Mouse (Mus musculus) gastrocnemius, postnatal 14 days (tissue): Measurements from ENCODE around the gene Jam2. TPM values are rescaled to one million over a fixed set of nuclear protein-coding genes. Genes with fewer than 3 reads are reported as not detected.
A peak's percentile ranks its signal among the peaks of the same experiment; 100 is the strongest.

Experiments used
- DNase-seq: peaks from one replicate; pipeline ENCODE4 v3.0.0; 2021; ENCODE audit warnings: mixed read lengths
- intact Hi-C: fragments of 180-260 bp; cut with DNase I; formaldehyde crosslinking; loops from one replicate; pipeline ENCODE4 v1.15.1; 2025; ENCODE audit warnings: low total_unique reads
- long read RNA-seq, 2 experiments: library from polyadenylated mRNA; stranded (forward); transcript quantifications; one replicate each; pipeline ENCODE4 v2.0.0; 2021
- total RNA-seq, 2 experiments: library from RNA; stranded (reverse); gene quantifications; 2 replicates each; pipeline ENCODE4 v1.2.3; 2021

Jam2 gene
- total RNA-seq, result 10 to 100 TPM; 19.4 to 24.7 TPM
- long read RNA-seq, experiment 1, result 0 reads
- long read RNA-seq, experiment 2, partial matches to known transcripts, result 0 of 2 reads
- long read RNA-seq, experiment 2, other reads (novel, unspliced or antisense), result 1 of 2 reads

DNA sequence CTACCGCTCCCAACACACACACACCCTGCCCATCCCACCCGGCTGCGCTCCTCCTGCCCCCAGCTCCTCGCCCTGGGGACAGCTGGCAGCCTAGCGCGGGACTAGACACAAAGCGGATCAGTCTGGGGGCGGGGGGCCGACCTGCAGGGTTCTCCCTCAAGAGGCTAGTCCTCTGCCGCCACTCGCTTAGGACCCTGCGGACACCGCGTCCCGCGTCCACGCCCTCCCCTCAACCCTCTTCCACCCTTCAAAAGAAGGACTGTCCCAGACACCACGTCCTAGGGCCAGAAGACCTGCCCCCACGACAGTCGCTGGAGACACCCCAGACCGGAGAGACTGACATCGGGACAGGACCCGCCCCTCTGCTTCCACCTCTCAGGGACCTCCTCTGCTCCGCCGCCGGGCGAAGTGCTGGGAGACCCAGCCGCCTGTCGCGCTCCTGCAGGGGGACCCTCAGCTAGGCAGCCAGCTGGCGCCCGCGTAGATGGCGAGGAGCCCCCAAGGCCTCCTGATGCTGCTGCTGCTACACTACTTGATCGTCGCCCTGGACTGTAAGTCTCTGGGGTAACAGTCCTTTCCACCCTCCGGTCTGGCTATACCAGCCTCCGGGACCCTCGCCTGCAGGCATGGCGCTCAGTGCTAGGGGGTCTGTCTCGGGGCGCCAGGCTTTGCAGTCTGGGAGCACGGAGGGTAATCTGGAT, at the start of gene Jam2:
TSS of gene Jam2 (plus strand) at position 121 of the 701 bp plus-strand sequence.
- intact Hi-C loops, result loop anchor here (5.0 kb wide), 1 partner anchor 37 kb away; the partner anchor contains the start of gene Mrpl39
- DNase-seq, result peak; percentile 65

DNA sequence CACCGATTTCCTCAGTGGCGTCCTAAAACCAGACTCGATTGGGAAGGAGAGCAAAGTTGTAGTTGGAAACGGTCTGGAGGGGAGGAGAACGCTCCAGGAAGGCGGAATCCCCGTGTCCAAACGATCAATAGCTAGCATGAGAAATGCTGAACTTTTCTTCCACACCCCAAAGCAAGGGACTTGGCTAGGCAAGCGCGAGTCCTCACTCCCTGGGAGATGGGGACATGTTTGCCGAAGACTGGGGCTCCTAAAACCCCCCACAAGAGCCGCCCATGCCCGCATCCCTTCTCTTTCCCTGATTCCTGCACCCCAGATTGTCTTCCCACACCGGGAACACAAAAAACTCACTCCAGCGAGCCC, 39.1 kb upstream of the Jam2 start:
- no peak for DNase-seq
- intact Hi-C loops, result loop anchor here (5.0 kb wide), 2 partner anchors 38 to 83 kb away; partner anchors contain the start of gene Jam2

DNA sequence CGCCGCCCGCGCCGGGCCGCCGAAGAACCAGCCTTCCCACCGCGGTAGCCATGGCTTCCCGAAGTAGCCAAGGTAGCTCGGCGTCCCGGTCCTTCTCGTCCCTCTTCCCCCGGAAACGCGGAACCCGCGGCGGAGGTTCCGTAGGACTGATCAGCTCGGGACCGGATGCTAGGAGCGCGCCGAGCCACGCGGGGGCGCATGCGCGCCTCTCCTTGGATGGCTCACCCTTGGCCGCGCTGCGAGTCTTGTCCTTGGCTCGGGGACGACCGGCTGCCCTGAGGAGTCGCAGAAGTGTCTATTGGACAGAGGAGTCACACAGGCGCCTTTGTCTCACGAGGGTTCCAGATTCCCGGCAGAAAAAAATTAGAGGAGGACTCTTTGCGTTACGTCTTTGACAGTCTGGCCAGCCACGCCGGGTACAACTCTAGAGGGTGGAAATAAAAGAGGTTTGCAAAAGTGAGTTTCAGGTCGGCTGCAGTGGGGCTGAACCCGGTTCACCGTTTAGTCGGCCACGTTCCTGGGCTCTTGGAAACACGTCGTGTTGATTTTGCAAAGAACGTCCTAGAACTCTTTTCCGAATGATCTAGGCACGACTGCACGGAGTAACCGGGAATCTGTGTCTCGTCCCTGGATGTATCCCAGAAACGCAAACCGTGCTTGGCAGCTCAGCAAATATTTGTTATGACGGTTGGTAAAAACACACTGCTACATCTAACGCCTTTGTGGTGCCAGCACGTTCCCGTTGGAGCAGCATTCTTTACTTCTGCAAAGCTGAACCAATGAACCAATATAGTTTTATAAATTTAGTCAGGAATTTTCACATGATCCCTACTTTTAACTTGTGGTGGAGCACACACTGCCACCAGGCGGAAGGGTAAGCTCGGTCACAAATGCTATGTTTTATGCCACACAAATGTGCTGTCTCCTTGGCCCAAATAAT, 38.5 kb upstream of the Jam2 start, which contains the start of gene Mrpl39:
TSS of gene Mrpl39 (minus strand) at position 577 of the 940 bp plus-strand sequence.
- intact Hi-C loops, result loop anchor here (5.0 kb wide), 2 partner anchors 37 to 82 kb away; partner anchors contain the start of gene Jam2
- peak; percentile 96 for DNase-seq

DNA sequence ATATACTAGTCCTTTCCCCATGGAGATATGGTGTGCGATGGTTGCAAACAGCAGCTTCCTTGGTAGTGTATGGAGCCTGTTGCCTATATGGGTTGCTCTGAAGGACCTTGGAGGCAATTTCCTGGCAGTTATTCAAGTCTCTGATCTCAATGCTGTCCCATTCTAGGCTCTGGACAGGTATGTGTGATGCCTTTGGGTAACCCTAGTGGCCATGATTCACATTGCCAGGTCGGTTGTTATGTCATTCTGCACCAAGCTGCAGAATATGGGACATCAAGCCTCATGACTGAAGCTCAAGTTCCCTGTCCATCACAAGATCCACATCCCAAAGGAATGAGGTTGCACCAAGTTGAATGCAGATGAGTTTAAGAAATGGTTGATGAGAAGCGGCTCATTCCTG, 36.6 kb upstream of the Jam2 start:
- DNase-seq, result no peak
- intact Hi-C loops, result loop anchor here (5.0 kb wide), 2 partner anchors 35 to 80 kb away; partner anchors contain the start of gene Jam2

DNA sequence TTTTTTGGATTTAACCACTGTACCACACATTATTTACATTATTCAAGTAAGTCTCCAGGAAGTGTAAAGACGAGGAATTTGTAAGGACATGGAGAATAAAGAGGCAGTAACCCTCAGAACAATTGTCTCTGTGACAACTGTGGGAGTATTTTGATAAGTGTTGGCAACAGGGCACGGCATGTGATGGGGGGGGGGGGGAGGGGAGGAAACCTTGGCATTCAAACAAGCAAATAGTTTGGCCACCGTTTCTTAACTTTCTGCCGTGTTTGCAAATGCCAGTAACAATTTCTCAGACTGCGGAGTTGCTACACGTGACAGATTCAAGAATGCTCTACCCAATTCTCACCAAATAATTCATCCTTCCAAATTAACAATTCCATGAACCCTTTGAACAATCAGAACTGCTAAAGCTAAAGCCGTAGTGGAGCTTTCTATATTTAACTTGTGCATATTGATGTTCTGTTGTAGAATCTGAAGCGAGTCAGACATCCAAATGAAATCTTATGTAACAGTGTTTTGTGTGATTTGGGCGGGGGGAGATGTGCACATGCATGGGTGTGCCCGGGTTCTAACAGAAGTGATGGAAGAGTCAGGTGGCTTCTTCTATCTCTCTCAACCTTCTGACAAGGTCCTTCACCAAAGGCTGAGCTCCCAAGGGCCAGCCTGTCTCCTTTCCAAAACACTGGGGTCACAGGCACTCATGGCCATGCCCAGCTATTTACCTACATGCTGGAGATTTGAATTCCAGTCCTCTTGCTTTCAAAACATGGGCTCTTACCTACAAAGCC, 29.0 kb upstream of the Jam2 start:
- no peak for DNase-seq
- intact Hi-C loops, result no loop called here

DNA sequence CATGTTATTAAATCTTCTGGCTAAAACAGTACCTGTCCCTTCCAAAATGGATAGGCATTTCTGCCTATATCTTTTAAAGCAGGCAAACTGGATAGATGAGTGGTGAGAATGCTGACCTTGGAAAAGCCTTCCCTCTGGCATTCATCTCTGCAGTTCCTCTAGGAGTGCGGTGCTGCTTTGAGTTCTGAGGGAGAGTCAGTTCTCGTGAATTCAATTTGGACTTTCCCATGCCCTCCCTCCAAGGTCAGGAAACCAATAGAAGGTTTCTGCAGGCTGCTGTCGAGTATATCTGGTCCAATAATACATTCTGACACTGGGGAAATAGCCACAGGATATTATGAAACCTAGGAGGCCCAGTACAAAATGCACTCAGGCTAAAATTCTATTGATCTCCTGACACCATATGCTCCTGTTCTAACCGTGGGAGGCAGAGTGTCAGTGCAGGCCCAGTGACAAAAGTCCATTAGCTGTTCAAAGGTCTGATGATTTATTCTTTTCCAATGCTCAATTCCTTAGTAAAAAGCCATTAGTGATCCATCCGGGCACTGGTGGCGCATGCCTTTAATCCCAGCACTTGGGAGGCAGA, 28.1 kb upstream of the Jam2 start:
- no peak for DNase-seq
- intact Hi-C loops, result no loop called here

DNA sequence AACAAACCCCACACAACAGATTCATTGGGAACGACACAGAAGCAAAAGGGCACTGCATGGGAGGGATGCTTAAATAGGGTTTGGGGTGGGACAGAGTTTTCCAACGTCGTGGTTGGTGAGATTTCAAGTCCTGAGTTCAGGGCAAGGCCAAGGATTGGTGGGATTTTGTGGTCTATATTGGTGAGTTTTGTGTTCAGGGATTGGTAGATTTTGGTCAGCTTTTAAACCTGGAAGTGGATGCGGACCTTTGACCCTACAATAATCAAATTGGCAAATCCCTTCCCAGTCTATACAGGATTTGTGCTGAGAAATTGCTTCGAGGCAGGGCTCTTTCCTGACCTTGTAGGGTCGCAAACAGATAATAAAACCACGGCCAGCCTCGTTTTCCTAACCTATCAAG, 6.0 kb upstream of the Jam2 start:
- intact Hi-C loops, result no loop called here
- no peak for DNase-seq

DNA sequence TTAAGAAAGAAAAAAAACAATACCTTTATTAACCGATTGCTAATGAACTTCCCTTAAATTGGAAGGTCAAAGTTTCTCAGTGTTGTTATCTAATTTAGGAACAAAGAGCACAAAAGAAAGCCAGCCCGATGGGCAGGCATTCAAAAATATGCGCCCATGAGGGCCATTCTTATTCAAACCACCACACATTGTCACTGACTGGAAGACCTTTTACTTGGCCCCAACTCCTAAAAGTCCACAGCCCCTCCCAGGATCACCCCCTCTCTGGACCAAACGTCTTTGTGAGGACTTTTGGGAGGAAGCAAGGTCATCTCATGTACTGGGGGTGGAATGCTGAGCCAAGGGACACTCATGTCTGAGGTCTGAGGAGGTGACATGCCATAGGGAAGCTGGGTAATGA, 4.7 kb upstream of the Jam2 start:
- intact Hi-C loops, result no loop called here
- DNase-seq, result no peak

DNA sequence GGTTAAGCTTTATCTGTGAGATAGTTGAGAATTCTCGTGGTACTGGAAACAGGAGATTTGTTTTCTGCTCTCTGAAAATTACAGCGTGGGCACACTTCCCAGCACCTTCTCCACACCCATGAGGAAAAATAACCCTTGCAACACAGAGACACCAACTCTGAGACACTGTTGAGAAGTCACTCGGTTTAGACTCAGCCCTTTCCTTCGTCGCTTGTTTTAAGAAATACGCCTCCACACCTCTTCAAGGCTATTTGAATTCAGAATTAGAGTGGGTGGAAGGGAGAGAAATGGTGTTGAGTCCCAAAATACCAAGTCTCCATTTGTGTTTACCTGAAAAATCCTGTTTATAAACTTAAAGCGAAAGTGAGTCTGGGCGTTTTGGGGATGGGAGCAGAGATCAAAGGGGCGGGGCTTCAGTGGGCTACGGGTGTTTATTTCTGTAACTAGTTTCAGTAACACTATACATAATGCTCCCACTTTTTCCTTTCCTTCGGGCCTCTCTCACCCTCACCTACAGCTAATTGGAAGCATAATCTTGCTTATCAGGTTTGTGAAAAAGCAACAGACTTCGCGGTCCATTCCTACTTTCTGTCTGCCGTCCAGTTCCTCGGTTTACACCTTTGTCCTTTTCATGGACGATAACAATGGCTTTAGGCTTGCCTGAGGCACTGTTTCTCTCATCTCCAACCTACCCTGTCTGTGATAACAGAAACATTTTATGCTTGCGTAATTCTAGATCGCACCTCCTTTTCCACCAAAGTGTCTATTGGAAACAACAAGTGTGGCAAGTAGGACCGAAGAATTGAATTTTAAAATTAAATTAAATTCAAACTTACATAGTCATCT, 4.1 kb upstream of the Jam2 start:
- intact Hi-C loops, result loop anchor here (5.0 kb wide), 1 partner anchor 33 kb away; the partner anchor contains the start of gene Mrpl39
- no peak for DNase-seq

DNA sequence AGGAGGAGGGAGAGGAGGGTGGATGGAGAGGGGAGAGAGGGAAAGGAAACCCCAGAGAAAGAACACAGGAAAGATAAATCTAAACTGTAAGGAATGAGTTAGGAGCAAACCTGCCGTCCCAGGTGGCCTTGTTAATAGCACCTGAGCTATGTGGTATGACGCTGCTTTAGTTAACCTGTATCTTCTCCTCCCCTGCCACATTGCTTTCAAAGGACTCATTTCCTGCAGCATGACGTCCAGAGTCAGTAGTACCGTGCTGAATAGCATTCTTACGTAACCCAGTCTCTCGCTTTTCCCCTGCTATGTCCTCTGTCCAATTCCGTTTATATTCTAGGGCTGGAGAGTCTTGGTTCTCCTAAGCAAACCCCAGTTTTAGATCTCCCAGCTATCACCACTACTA, 3.0 kb upstream of the Jam2 start:
- intact Hi-C loops, result loop anchor here (5.0 kb wide), 1 partner anchor 34 kb away; the partner anchor contains the start of gene Mrpl39
- no peak for DNase-seq

DNA sequence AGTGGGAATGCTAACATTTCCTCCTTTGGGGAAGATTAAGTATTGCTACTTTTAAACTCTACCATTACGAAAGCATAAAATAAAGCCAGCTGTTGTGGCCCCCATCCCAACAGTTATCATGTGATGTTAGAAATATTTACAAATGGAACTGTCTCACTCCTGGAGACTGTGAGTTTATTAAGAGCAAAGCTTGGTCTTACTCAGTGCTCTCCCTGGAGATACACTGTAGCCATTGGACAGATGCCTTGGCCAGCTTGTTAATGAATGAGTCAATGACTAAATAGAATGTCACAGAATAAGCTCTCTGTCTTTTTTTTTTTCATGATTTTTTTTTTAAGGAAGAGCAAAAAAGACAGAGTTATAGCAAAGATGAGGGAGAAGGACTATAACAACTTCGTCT, 2.5 kb upstream of the Jam2 start:
- intact Hi-C loops, result loop anchor here (5.0 kb wide), 1 partner anchor 34 kb away; the partner anchor contains the start of gene Mrpl39
- peak; percentile 60 for DNase-seq

DNA sequence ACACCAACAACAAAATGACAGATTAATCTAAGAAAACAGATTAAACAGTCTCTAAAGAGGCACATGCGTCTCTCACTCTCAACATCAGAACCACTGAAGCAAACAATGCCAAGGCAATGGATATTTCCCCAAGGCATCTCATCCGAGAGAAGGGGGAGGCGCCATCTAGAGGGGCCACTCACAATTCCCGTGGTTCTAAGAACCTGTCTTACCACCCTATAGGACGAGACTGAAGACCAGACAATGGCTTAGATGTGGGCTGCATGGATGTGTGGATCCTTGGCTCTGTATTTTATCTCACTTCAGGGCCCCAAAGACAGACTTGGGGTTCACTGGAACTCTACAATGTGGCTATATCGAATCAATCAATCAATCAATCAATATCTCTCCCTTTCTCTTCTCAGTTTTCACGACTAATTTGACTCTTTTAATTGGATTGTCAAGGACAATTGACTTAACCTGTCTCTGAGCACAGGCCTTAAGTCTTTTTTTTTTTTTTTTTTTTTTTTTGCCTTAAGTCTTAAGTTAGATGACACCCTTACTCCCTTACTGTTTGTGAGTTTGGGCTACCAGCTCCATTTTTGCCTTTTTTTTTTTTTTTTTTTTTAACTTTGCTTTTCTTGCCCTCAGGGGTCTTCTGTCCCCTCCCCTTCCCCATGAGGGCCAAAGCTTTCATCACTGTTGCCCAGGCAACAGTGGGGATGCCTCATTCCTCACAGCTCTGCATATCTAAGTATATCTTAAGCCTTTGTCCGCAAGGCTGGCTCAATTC, 1.2 kb upstream of the Jam2 start:
- intact Hi-C loops, result loop anchor here (5.0 kb wide), 1 partner anchor 35 kb away; the partner anchor contains the start of gene Mrpl39
- no peak for DNase-seq

DNA sequence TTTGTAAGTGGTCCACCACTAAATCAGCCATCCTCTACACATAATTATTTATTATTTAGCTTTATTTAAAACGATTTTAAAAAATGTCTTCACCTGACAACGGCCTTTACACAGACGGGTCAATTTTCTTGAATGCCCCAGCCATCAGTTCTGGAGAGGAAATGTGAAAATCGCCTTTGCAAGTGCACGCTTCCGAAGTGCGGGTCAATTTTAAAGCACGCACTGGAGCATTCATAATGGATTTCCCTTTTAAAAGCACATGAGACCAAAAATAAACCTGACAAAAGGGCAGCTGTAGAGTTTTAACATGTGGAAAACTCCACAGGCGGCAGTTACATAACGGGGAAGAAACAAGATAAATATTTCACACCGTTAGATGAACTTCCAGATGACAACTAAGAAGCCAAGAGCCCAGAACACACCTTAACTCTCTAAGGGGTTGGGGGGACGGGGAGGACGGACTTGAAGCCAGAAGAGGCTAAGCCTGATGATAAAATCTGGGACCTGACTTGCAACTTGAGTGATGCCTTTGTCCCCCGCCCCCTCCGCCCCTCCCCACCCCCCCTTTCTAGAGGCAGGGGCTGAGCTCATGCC, 558 bp upstream of the Jam2 start:
- intact Hi-C loops, result loop anchor here (5.0 kb wide), 1 partner anchor 36 kb away; the partner anchor contains the start of gene Mrpl39
- no peak for DNase-seq

DNA sequence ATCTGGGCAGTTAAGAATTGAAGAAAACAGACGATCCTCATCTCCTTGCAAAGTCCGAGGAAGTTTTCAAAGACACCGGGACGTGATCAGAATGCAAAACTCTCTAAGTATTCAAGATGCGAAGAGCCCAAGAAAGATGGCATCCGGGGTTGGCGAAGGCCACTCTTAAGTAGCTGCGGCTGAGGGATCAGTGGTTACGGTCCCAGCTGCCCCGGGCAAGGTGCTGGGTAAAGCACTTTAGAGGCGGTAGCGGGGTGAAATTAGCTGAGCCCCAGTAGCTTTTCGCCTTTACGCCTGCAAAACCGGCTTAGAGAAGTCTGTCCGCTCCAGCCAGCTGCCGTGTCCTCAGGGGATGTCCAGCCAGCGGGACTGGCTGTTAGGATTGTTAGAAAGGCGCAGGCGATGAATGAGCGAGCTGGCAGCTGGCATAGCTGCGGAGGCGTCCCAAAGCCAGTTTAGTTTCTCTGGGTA, 873 bp downstream of the Jam2 start:
- peak; percentile 44 for DNase-seq

DNA sequence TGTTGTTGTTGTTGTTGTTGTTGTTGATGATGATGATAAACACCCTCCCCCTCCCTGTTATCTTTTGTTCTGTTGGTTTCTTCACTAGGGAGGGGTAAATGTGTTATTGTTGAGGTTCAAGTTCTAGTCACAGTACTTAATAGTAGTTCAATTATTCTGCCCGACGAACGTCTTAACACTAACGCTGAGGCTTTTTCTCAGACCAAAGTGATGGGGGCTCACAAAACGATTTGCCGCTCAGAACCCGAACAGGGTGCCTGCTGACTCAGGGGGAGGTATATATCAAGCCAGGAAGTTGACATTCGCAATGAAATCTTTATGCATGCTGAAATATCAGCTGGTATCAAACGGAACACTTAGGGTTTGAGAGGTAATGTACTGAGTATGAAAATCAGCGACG, 1.4 kb downstream of the Jam2 start:
- intact Hi-C loops, result loop anchor here (5.0 kb wide), 1 partner anchor 42 kb away; no protein-coding TSS in a partner anchor
- no peak for DNase-seq

More for the DNA sequence above, 873 bp downstream of the Jam2 start:
- intact Hi-C loops, result loop anchor here (5.0 kb wide), 2 partner anchors 37 to 43 kb away; partner anchors contain the start of gene Mrpl39

DNA sequence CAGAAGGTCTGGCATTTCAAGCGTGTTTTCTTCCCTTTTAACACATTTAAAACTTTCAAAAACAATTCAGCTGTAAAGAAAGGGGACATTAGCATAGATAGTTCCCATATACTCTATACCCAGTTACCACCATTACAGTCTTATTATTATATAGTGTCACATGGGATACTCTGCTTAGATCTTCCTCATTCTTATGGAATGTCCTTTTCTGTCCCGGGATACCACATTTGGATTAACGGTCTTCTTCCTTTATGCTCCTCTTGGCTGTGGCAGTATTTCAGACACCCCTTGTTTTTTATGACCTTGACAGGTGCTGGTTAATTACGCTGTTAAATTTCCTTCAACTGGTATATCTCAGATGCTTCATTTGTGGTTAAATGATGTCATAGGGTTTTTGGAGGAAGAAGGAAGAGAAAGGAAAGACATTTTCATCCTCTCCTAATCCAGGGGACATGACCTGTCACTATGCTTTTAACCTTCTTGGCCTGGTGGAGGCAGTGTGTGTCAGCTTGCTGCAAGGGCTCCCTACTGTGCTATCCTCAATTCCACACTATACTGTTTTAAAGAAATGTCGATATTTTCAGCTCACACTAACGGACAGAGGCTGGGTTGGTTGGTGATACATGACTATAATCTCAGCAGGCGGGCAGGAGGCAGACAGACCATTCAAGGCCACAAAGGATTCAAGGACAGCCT, 2.3 kb downstream of the Jam2 start:
- DNase-seq, result no peak
- intact Hi-C loops, result loop anchor here (5.0 kb wide), 1 partner anchor 41 kb away; no protein-coding TSS in a partner anchor
